Mouse (Mus musculus): ENCODE measurements around the gene Dcbld1.

DNA sequence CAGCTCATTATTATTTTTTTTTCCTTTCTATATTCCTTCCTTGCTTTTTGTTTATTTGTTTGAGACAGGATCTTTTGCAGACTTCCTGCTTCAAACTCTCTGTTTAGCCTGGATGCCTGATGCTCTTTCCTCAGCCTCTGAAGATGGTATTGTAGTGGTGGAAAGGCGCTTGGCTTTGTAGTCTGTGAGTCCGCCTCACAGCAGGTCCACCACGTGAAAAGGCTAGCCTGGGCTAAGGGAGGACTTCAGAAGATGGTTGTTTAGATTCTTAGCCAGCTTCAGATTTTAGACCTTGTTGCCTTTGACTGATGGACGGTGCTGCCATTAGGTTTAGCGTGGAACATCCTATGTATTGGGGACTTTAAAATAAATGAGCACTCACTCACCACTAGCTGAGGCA lies 2.0 kb downstream of the Dcbld1 start:
- TF ChIP-seq POLR2A (IDR thresholded peaks at IDR 0.05; ENCODE audit: borderline replicate concordance, low read depth, low read length) (no peak), CTCF (IDR thresholded peaks at IDR 0.05; ENCODE audit: low read depth, low read length) (no peak)

Data from bone marrow macrophage, adult 2 months (primary cell).